10 mouse cellular contexts compared by ENCODE assay signal in the genomic region with DNA sequence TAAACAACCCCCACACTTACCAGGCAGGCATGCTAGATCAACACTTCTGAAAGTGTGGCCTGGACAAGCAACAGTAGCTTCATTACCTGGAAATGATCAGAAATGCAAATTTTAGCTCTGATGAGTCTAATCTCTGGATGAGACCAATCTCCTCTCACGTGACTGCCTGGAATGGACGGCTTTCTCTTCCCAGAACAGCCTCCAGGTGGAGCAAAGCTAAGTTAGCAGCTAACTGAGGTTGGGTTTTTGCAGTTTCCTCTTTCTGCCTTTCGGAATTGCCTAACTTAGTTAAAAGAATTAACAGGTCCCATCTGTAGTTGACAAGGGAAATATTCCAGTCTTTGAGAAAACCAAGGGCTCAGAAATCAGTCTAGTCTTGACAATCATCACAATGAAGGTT. TPM values are rescaled to one million over a fixed set of nuclear protein-coding genes. Genes with fewer than 3 reads are reported as not detected.
DNase-seq lines count a peak whose midpoint lies in the region; ATAC-seq and TF ChIP-seq lines count a peak whose summit lies in the region.
"Had no signal": no experiment of that assay in that cellular context is flagged by ENCODE, and none has a peak within 500 bp of the region (broad histone marks: within the 10 kb centered on the region; RNA-seq: fewer than 3 reads in every experiment).

No protein-coding gene starts in this region.

- intact Hi-C loops in gastrocnemius, adult 2 months (cut with DNase I): loop anchor here (2.0 to 10.0 kb wide), 2 partner anchors 145 to 173 kb away; no protein-coding TSS in a partner anchor

- DNase-seq in gastrocnemius, adult 2 months: peak; percentile 19
- no peak for DNase-seq in gastrocnemius, postnatal 10 days
- peak; percentile 24 for DNase-seq in midbrain, postnatal 0 days (ENCODE audit: low spot score)
- DNase-seq in midbrain, embryonic 10.5 days (ENCODE audit: low spot score): no peak
- peak; percentile 25 to 48 for DNase-seq in adrenal gland, postnatal 36 days
- no peak for DNase-seq in cerebellum, postnatal 4 days (ENCODE audit: low spot score in 2 of 2)

- H3K27ac ChIP-seq in gastrocnemius, adult 2 months: no peak overlapping the region
- H3K27ac ChIP-seq in midbrain, postnatal 0 days (ENCODE audit: low read depth, low read length): no peak overlapping the region
- no peak overlapping the region for H3K27ac ChIP-seq in midbrain, embryonic 10.5 days (replicated peaks)
- H3K27ac ChIP-seq in midbrain, embryonic 13.5 days: no peak overlapping the region
- H3K27ac ChIP-seq: hindbrain, embryonic 15.5 days; macrophage had no signal

- H3K4me2 ChIP-seq in midbrain, postnatal 0 days (ENCODE audit: low read depth, low read length, poor library complexity, severe bottlenecking): no peak overlapping the region
- H3K4me2 ChIP-seq in midbrain, embryonic 13.5 days (replicated peaks): no peak overlapping the region
- H3K4me2 ChIP-seq: hindbrain, embryonic 15.5 days had no signal

- H3K36me3 ChIP-seq in midbrain, postnatal 0 days (ENCODE audit: insufficient read depth, low read length): no peaks in the 10 kb centered on the region
- H3K36me3 ChIP-seq in midbrain, embryonic 10.5 days: no peaks in the 10 kb centered on the region
- H3K36me3 ChIP-seq in midbrain, embryonic 13.5 days: no peaks in the 10 kb centered on the region
- H3K36me3 ChIP-seq: hindbrain, embryonic 15.5 days had no signal

- H3K9me3 ChIP-seq in midbrain, postnatal 0 days (ENCODE audit: low read length): no peaks in the 10 kb centered on the region
- no peaks in the 10 kb centered on the region for H3K9me3 ChIP-seq in midbrain, embryonic 10.5 days (replicated peaks)
- no peaks in the 10 kb centered on the region for H3K9me3 ChIP-seq in midbrain, embryonic 13.5 days
- H3K9me3 ChIP-seq: hindbrain, embryonic 15.5 days had no signal

- H3K4me3 ChIP-seq in gastrocnemius, adult 2 months: no peak overlapping the region
- no peak overlapping the region for H3K4me3 ChIP-seq in midbrain, postnatal 0 days (ENCODE audit: low read depth, low read length)
- H3K4me3 ChIP-seq in midbrain, embryonic 10.5 days: no peak overlapping the region
- no peak overlapping the region for H3K4me3 ChIP-seq in midbrain, embryonic 13.5 days (replicated peaks)
- H3K4me3 ChIP-seq: hindbrain, embryonic 15.5 days had no signal

- no peak overlapping the region for H3K9ac ChIP-seq in midbrain, postnatal 0 days (replicated peaks; ENCODE audit: low read length, poor library complexity, severe bottlenecking)
- H3K9ac ChIP-seq in midbrain, embryonic 13.5 days (replicated peaks): no peak overlapping the region
- H3K9ac ChIP-seq: hindbrain, embryonic 15.5 days had no signal

- 46% methylated on average over 3 of the region's 3 CpGs for whole genome bisulfite sequencing in midbrain, postnatal 0 days
- 58% methylated on average over 3 of the region's 3 CpGs for WGBS in midbrain, embryonic 10.5 days
- WGBS in midbrain, embryonic 13.5 days: 49% methylated on average over 3 of the region's 3 CpGs

- ATAC-seq in midbrain, postnatal 0 days (ENCODE audit: low FRiP score): no peak
- ATAC-seq in neutrophil, adult 5-6 weeks (ENCODE audit: extremely low read depth, insufficient number of reproducible peaks, low FRiP score, poor library complexity, severe bottlenecking): peak; percentile 59
- ATAC-seq in midbrain, embryonic 13.5 days: no peak

- H3K4me1 ChIP-seq in midbrain, postnatal 0 days (ENCODE audit: insufficient read depth, low read length): no peaks in the 10 kb centered on the region
- no peaks in the 10 kb centered on the region for H3K4me1 ChIP-seq in midbrain, embryonic 10.5 days
- no peaks in the 10 kb centered on the region for H3K4me1 ChIP-seq in midbrain, embryonic 13.5 days (replicated peaks)
- H3K4me1 ChIP-seq: hindbrain, embryonic 15.5 days had no signal

- peak; percentile 29 for TF ChIP-seq CTCF in gastrocnemius, adult 2 months (IDR thresholded peaks at IDR 0.05)
- peak; percentile 59 for TF ChIP-seq CTCF in midbrain, postnatal 0 days (IDR thresholded peaks at IDR 0.05)

- H3K27me3 ChIP-seq in midbrain, postnatal 0 days (ENCODE audit: insufficient read depth, low read length): no peaks in the 10 kb centered on the region
- no peaks in the 10 kb centered on the region; the same call in 1 of the 2 replicates for H3K27me3 ChIP-seq in midbrain, embryonic 10.5 days (ENCODE audit: low read depth, poor library complexity, severe bottlenecking)
- peaks cover 9% of the 10 kb centered on the region for H3K27me3 ChIP-seq in midbrain, embryonic 13.5 days
- H3K27me3 ChIP-seq: hindbrain, embryonic 15.5 days had no signal

RNA-seq across cellular contexts. Expression of a gene that starts 8.1 kb away (rescaled TPM):
- total RNA-seq in gastrocnemius, adult 2 months (2021): under 1 TPM in 1 of 2 experiments, not detected in 1; 0.17 TPM
- total RNA-seq in gastrocnemius, postnatal 10 days (2021): under 1 TPM; 0.16 to 0.23 TPM
- 0.49 and 0.99 TPM in 2 replicates for total RNA-seq in midbrain, postnatal 0 days (2014; rRNA removed)
- polyA plus RNA-seq in midbrain, postnatal 0 days (2015; fragmentation: Nextera tagmentation; extraction: Ambion mirVana): 1.0 and 1.1 TPM in 2 replicates
- not detected in 2 replicates for polyA plus RNA-seq in midbrain, embryonic 10.5 days (2016; fragmentation: Nextera tagmentation; extraction: Ambion mirVana)
- under 1 TPM; 0.59 to 0.93 TPM for total RNA-seq in adrenal gland, postnatal 36 days (2021)
- 9.8 and 12.2 TPM in 2 replicates for total RNA-seq in neutrophil, adult 5-6 weeks (2017)
- 0.20 and 0.23 TPM in 2 replicates for polyA plus RNA-seq in midbrain, embryonic 13.5 days (2015; fragmentation: Nextera tagmentation; extraction: Ambion mirVana)

Comparison
In these comparisons a context has a peak if more than half of its experiments do, and no peak if none do; other contexts are left out.
1. DNase-seq: peak in gastrocnemius, adult 2 months (single experiment), midbrain, postnatal 0 days (single experiment) and adrenal gland, postnatal 36 days (2 of 2); none in gastrocnemius, postnatal 10 days (single experiment), midbrain, embryonic 10.5 days (single experiment) and cerebellum, postnatal 4 days (0 of 2).